Mouse (Mus musculus): ENCODE measurements at regions not wholly inside any gene's neighbourhood (a gene's known extent, or its start where the extent isn't known, plus 50 kb on each side); places are given as distances from the start of the nearest gene placed in this dataset.
"Not testable (repeated sequence)": the region's sequence is repeated elsewhere in the genome, so short reads cannot be mapped to it uniquely, and the experiment has no call there.

DNA sequence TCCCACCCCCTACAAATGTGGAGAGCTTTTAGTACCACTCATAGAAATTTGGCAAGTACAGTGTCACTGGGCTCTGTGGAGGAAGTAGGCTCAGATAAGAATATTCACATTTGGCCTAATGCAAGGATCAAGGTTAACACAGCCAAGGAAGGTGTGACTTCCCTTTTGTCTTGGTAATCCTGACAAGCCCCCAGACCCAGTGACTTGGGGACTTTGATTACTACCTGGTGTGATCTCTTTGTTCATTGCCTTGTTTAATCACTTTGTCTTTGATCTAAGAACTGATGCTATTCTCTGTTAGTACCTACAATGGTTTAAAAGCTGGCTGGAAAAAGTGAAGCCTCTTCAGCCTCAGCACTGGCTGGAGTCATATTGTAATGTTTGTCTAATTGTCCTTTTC, 610.5 kb upstream of the Slc8a1 start:
- Histone ChIP-seq H3K27me3 (replicated peaks) (no peaks in the 10 kb centered on the region), H3K9ac (no peak overlapping the region), H3K4me3 (no peak overlapping the region), H3K36me3 (no peaks in the 10 kb centered on the region), H3K27ac (no peak overlapping the region), H3K9me3 (replicated peaks) (0 out of 2 replicates have a peak, but pooled peaks cover 3% of the 10 kb centered on the region), H3K4me2 (no peak overlapping the region), H3K4me1 (no peaks in the 10 kb centered on the region)
- no peak for ATAC-seq

DNA sequence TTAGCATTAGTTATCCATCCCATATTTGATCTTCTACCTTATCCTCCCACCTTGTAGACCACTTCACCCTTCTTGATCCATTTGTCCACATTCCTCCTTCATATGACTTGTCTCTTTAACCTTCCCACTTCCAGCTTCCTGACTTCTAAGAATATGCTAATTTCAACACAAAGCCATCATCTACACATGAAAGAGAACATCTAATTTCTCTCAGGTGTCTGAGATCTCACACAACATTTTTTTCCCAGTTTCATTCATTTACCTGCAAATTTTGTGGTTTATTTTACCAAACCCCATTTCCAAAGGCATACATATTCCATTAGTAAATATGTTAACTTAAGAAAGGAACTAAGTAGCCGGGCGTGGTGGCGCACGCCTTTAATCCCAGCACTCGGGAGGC, 593.3 kb upstream of the Slc8a1 start:
- WGBS (ENCODE audit: insufficient replicate concordance) = 71% methylated on average over 5 of the region's 5 CpGs
- no peak overlapping the region for H3K4me3 ChIP-seq

DNA sequence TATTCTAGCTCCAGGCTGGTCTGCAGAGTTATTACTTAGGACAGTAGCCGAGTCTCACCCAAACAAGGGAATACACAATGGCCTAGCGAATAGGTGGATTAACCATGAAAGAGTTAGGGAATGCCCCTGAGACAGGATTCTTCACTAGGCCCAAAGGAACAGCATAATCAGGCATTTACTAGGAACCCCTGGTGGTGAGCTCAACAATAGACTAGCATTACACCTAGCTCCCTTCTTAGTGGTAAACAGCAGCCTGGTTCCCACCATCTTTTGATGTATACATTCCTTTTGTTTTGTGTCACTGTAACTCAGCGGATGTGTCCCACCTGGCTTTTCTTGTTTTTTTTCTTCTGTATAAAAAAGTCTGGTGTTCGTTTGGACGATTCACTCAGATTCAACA, 574.0 kb upstream of the Slc8a1 start:
- no peak overlapping the region for H3K9ac ChIP-seq
- no peaks in the 10 kb centered on the region for H3K36me3 ChIP-seq
- no peak overlapping the region for H3K27ac ChIP-seq
- no peaks in the 10 kb centered on the region for H3K4me1 ChIP-seq
- no peaks in the 10 kb centered on the region for H3K27me3 ChIP-seq (replicated peaks)
- WGBS (ENCODE audit: insufficient replicate concordance) = 81% methylated on average over 5 of the region's 5 CpGs
- H3K4me2 ChIP-seq = no peak overlapping the region
- ATAC-seq = no peak
- H3K4me3 ChIP-seq = no peak overlapping the region
- no peaks in the 10 kb centered on the region for H3K9me3 ChIP-seq (replicated peaks)

More for the DNA sequence above, 593.3 kb upstream of the Slc8a1 start:
- Histone ChIP-seq H3K9ac (no peak overlapping the region), H3K4me2 (no peak overlapping the region), H3K27me3 (replicated peaks) (no peaks in the 10 kb centered on the region), H3K4me1 (no peaks in the 10 kb centered on the region), H3K9me3 (replicated peaks) (no peaks in the 10 kb centered on the region), H3K36me3 (no peaks in the 10 kb centered on the region), H3K27ac (no peak overlapping the region)
- ATAC-seq = no peak

DNA sequence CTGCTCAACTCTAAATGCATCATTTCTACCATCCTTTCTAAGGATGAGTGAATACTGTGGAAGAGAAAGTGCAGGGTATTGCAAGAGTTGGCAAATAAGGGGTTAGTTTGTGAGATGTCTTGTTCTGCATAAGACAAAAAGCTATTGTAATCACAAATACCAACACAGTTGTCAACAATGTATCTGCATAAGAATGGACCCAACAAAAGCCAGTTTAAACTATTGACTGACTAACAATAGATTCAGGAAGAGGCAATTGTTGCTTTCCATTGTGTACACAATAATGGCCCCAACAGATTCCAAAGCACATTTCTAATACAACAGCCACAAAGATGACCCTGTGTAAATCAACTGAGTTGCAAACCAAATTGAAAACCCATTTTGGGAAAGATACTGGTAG, 568.2 kb upstream of the Slc8a1 start:
- H3K4me3 ChIP-seq = no peak overlapping the region
- no peaks in the 10 kb centered on the region for H3K9me3 ChIP-seq (replicated peaks)
- no peaks in the 10 kb centered on the region for H3K36me3 ChIP-seq
- H3K4me2 ChIP-seq = no peak overlapping the region
- ATAC-seq = no peak
- H3K27ac ChIP-seq = no peak overlapping the region
- H3K4me1 ChIP-seq = no peaks in the 10 kb centered on the region
- H3K9ac ChIP-seq = no peak overlapping the region
- H3K27me3 ChIP-seq (replicated peaks) = no peaks in the 10 kb centered on the region

DNA sequence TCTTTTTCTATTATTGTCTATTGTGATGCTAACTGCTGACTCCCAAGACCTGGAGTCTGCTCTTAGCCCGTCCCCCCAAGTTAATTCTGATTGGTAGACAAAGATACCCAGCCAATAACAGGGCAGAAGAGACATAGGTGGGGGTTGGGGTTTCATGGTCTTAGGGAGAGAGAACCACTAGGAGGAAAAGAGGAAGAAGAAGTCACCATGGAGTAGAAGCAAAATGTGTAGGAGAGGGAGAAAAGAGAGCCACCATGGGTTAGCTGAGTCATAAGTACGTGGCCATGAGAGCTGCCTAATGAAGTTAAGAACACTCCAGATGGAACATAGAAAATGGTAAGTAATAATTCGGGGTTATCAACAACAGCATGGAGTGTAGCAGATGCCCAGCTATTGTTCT, 539.6 kb upstream of the Slc8a1 start:
- no peaks in the 10 kb centered on the region for H3K4me1 ChIP-seq
- H3K9ac ChIP-seq = no peak overlapping the region
- no peak overlapping the region for H3K27ac ChIP-seq
- H3K4me2 ChIP-seq = no peak overlapping the region
- no peaks in the 10 kb centered on the region for H3K9me3 ChIP-seq (replicated peaks)
- H3K36me3 ChIP-seq = no peaks in the 10 kb centered on the region
- ATAC-seq = no peak
- no peak overlapping the region for H3K4me3 ChIP-seq
- H3K27me3 ChIP-seq (replicated peaks) = no peaks in the 10 kb centered on the region
- WGBS (ENCODE audit: insufficient replicate concordance) = 54% methylated on average over 3 of the region's 3 CpGs

DNA sequence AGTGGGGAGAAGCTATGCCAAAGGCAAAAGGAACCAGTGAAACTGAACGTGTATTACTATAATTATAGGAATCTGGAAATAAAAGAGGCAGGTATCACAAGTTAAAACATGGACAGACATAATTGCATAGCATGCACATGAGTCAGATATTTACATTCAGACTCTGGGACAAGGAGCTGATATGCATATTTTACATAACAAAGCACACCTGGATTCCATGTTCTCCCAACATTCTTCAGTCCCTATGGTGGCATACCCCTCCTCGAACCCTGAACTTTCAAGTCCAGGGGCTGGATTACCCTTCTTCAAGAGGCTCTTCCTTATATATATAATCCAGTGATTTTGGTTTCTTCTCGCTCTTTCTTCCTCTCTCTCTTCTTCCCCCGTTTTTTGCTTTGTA, 535.8 kb upstream of the Slc8a1 start:
- Histone ChIP-seq H3K27ac (no peak overlapping the region), H3K27me3 (replicated peaks) (no peaks in the 10 kb centered on the region), H3K4me3 (no peak overlapping the region), H3K36me3 (no peaks in the 10 kb centered on the region), H3K9me3 (replicated peaks) (no peaks in the 10 kb centered on the region), H3K4me1 (no peaks in the 10 kb centered on the region), H3K9ac (no peak overlapping the region), H3K4me2 (no peak overlapping the region)
- ATAC-seq = no peak
- 62% methylated on average over 4 of the region's 4 CpGs for WGBS (ENCODE audit: insufficient replicate concordance)

DNA sequence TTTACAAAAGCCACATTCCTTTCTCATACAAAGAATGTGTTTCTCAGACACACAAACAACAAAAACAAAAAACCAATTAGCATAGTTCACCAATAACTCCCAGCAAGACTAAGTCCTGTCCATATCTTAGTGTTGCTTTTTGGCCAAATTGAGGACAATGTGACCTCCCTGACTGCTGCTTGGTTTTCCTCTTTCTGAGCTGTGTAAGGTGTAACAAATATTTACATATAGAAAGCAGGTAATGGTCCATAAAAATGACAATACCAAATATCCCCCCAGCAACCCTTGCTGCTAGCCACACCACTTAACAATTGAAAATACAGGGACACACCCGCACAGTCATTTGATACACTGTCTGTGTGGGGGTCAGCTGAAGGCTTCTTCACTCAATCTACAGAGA, 534.7 kb upstream of the Slc8a1 start:
- no peak overlapping the region for H3K4me3 ChIP-seq
- no peaks in the 10 kb centered on the region for H3K27me3 ChIP-seq (replicated peaks)
- 79% methylated on average over 1 of the region's 1 CpGs for WGBS (ENCODE audit: insufficient replicate concordance)
- H3K9me3 ChIP-seq (replicated peaks) = no peaks in the 10 kb centered on the region
- H3K4me2 ChIP-seq = no peak overlapping the region
- no peak for ATAC-seq
- H3K36me3 ChIP-seq = no peaks in the 10 kb centered on the region
- H3K4me1 ChIP-seq = no peaks in the 10 kb centered on the region
- H3K27ac ChIP-seq = no peak overlapping the region
- no peak overlapping the region for H3K9ac ChIP-seq

DNA sequence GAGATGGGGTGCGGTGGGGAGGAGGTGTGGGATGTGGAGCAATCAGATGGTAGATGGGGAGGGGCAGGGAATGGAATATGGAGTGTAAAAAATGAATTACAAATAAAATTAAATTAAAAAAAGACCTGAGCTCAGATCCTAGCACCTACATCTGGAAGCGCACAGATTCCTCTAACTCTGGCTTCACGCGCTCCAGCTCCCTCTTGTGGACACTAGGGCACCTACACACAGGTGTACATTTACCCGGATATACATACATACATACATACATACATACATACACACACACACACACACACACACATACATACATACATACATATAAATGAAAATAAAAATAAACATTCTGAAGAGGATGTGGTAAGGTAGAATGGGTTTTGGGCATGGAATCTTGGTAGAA, 528.7 kb upstream of the Slc8a1 start:
- H3K36me3 ChIP-seq; H3K27me3 ChIP-seq (replicated peaks); H3K9me3 ChIP-seq (replicated peaks); H3K9ac ChIP-seq; H3K4me1 ChIP-seq; H3K4me3 ChIP-seq; ATAC-seq; H3K27ac ChIP-seq; H3K4me2 ChIP-seq: not testable (repeated sequence)
- 83% methylated on average over 5 of the region's 5 CpGs for WGBS (ENCODE audit: insufficient replicate concordance)

DNA sequence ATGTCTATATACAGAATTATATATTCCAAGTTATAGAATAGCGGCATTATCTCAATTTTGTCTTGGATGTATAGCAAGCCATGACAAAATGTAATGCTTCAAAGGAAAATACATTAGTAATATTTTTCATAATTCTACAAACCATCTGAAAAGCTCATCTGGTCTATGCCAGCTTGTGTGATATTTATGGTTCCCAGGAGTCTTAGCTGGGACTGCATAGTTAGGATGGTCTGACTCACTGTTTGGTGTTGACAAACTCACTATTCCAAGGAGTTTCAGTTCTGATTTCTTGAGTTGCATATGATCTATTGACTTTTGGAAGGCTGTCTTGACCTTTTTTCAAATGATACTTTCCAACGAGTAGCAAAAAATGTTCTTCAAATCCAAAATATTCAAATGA, 514.2 kb upstream of the Slc8a1 start:
- no peak for ATAC-seq
- 68% methylated on average over 2 of the region's 2 CpGs for whole genome bisulfite sequencing (ENCODE audit: insufficient replicate concordance)
- no peak overlapping the region for H3K27ac ChIP-seq
- no peak overlapping the region for H3K4me3 ChIP-seq
- H3K4me2 ChIP-seq = no peak overlapping the region
- no peaks in the 10 kb centered on the region for H3K27me3 ChIP-seq (replicated peaks)
- no peaks in the 10 kb centered on the region for H3K36me3 ChIP-seq
- H3K9me3 ChIP-seq (replicated peaks) = no peaks in the 10 kb centered on the region
- H3K9ac ChIP-seq = no peak overlapping the region
- no peaks in the 10 kb centered on the region for H3K4me1 ChIP-seq

DNA sequence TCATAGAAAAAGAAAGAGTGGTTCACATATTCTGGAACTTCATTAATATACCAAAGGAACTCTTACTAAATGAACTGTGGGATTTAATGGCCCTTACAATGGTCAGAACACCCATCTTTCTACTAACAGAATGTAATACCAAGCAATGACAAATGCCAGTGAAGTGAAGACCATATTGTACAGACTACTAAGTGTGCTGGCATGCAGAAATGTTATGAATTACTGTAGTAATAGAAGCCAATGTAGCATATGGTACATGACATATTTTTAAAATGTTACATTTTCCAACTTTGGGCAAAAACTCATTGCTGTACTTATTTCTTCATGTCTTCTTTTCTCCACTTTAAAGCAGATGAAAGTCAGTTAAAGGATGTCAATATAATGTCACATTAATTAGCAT, 513.7 kb upstream of the Slc8a1 start:
- Histone ChIP-seq H3K9ac (no peak overlapping the region), H3K4me2 (no peak overlapping the region), H3K4me1 (no peaks in the 10 kb centered on the region), H3K27me3 (replicated peaks) (no peaks in the 10 kb centered on the region), H3K4me3 (no peak overlapping the region), H3K36me3 (no peaks in the 10 kb centered on the region), H3K27ac (no peak overlapping the region), H3K9me3 (replicated peaks) (no peaks in the 10 kb centered on the region)
- ATAC-seq = no peak

DNA sequence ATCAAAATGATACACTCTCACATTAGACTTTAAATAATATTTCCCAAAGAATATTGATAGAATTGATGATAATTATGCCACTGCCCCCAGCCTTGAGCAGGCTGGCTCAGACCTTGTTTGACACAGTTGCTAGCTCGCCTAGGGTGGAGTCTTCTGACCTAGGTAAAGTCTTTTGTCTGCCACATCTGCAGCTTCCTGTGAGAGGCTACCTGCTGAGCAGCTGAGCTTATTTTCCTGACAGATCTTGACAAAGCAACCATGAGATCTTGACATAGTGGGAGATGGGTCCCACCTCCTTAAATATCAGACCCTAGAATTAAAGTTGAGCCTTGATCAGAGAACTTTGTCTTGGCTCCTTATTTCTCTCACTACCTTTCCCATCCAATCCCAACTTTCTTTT, 500.2 kb upstream of the Slc8a1 start:
- Histone ChIP-seq H3K4me1 (no peaks in the 10 kb centered on the region), H3K9ac (no peak overlapping the region), H3K27me3 (replicated peaks) (no peaks in the 10 kb centered on the region), H3K27ac (no peak overlapping the region), H3K9me3 (replicated peaks) (no peaks in the 10 kb centered on the region), H3K36me3 (no peaks in the 10 kb centered on the region), H3K4me2 (no peak overlapping the region), H3K4me3 (no peak overlapping the region)
- ATAC-seq = no peak
- WGBS (ENCODE audit: insufficient replicate concordance) = 33% methylated on average over 1 of the region's 1 CpGs

DNA sequence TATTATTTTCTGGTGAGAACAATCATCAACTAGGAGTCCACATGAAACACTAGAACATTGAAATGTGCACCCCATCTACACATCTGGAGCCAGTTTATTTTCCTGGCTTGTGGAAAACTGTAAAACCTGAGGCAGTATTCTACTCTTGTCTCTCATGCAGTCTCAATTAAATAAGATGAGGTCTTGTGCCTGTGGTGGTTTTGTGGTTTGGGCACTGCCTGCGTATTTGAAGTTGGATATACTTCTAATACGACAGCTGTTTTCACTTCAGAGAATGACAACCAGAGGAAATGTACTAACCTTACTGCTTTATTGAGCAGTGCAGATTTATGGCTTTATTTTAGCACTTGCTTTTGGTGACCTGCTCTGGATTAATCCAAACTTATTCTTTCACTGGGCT, 499.3 kb upstream of the Slc8a1 start:
- WGBS (ENCODE audit: insufficient replicate concordance) = 60% methylated on average over 2 of the region's 2 CpGs
- H3K27me3 ChIP-seq (replicated peaks) = no peaks in the 10 kb centered on the region
- ATAC-seq = no peak
- no peak overlapping the region for H3K9ac ChIP-seq
- no peaks in the 10 kb centered on the region for H3K36me3 ChIP-seq
- no peaks in the 10 kb centered on the region for H3K4me1 ChIP-seq
- H3K4me2 ChIP-seq = no peak overlapping the region
- H3K9me3 ChIP-seq (replicated peaks) = no peaks in the 10 kb centered on the region
- H3K4me3 ChIP-seq = no peak overlapping the region
- H3K27ac ChIP-seq = no peak overlapping the region

DNA sequence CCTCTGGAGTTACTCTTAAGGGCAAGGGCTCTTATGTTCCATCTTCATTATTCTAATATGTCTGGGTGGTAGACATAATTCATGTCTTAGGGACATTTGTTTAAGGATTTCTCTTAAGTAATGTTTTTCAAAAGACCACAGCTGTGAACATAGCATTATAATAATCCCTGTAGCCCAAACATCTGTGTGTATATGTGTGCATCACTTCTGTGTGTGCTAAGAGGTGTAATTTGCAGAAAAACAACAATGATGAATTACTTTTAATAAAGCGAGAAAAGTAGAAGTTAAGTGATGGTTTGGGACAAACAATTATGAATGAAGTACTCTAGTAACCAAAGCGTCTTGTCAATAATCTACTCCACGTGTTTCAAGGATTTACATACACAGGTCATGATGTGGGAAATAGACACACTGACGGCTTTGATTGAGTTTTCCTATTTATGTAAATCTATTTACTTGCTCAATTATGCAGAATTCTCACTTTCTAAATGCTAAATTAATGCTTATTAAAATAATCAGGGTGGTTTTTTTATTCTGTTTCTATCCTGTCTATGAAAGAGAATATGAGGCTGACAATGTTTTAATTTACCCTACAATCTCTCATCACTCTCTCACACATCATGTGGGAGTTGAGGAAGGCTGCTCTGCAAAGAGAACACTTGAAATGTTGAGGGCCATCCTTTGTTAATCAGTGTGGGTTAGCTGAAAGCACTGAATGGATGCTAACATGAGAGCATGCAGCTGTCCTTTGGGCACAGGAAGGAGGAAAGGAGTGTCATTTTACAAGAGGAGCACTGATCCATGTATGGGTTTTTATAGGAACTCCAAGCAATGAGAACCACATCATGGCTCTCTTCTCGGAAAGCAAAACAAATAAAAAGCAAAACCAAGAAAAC, 477.8 kb upstream of the Slc8a1 start:
- Histone ChIP-seq H3K4me1 (no peaks in the 10 kb centered on the region), H3K36me3 (no peaks in the 10 kb centered on the region), H3K4me2 (no peak overlapping the region), H3K9ac (no peak overlapping the region), H3K4me3 (no peak overlapping the region), H3K9me3 (replicated peaks) (no peaks in the 10 kb centered on the region), H3K27me3 (replicated peaks) (no peaks in the 10 kb centered on the region), H3K27ac (no peak overlapping the region)
- 70% methylated on average over 5 of the region's 5 CpGs for WGBS (ENCODE audit: insufficient replicate concordance)
- ATAC-seq = no peak

All from liver, embryonic 12.5 days (tissue).